Mouse (Mus musculus) natural killer cell, adult 2 months (primary cell): ENCODE results near the gene Gm9922.

Source experiments
- DNase-seq, 2 experiments: peaks; one replicate each; pipeline ENCODE4 v3.0.0; 2022; ENCODE audit warnings: low spot score in 2 of 2

Gm9922 gene

DNA sequence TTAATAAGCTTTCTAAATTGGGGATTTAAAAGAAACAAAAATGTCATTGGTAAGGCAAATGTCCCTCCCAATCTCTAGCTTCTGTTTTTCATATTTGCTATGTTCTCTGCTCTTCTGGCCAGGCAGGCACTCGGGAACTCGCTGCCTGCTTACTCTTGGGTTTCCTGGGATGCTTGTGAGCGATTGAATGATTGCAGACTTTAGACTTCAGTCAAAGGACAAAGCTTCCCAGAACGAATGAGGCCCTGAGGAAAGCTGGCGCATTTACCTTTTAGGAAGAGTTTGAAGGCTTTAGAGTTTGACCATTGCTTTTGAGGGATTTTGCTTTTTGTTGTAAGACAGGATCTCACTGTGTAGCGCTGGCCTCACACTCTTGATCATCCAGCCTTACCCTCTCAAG lies 41.9 kb downstream of the Gm9922 start:
- DNase-seq: no peak
